Mouse (Mus musculus): ENCODE results near the gene Prkag1.
"Not testable (repeated sequence)": the region's sequence is repeated elsewhere in the genome, so short reads cannot be mapped to it uniquely, and the experiment has no call there.

- 0 out of 2 replicates have a peak, but pooled peaks have one; percentile 0 for TF ChIP-seq CTCF (conservative IDR thresholded peaks at IDR 0.05; ENCODE audit: insufficient read depth, insufficient read length, low read depth, low read length)
- TF ChIP-seq POLR2A (IDR thresholded peaks at IDR 0.05; ENCODE audit: low read depth, low read length): not testable (repeated sequence)
These were observed 21.1 kb downstream of the Prkag1 start for GRCm38 (mm10) chr15:98810212-98810611.

Measured in kidney, adult 2 months (tissue).